ENCODE assay signal across 20 mouse cellular contexts in genomic region chr17:24857831-24858470, GRCm38 (mm10). TPM values are rescaled to one million over a fixed set of nuclear protein-coding genes. Genes with fewer than 3 reads are reported as not detected.
DNase-seq lines count a peak whose midpoint lies in the region; ATAC-seq and TF ChIP-seq lines count a peak whose summit lies in the region.
"Had no signal": no experiment of that assay in that cellular context is flagged by ENCODE, and none has a peak within 500 bp of the region (broad histone marks: within the 10 kb centered on the region; RNA-seq: fewer than 3 reads in every experiment).

No protein-coding gene starts in this region.

- H3K27ac ChIP-seq in forebrain, embryonic 11.5 days (ENCODE audit: low read depth, low read length) = no peak overlapping the region
- H3K27ac ChIP-seq in forebrain, embryonic 13.5 days = no peak overlapping the region
- H3K27ac ChIP-seq in liver, embryonic 11.5 days (ENCODE audit: low read depth, low read length) = no peak overlapping the region
- no peak overlapping the region for H3K27ac ChIP-seq in stomach, postnatal 0 days (replicated peaks)
- no peak overlapping the region for H3K27ac ChIP-seq in limb, embryonic 10.5 days
- no peak overlapping the region for H3K27ac ChIP-seq in midbrain, embryonic 16.5 days (ENCODE audit: low read length)
- H3K27ac ChIP-seq: limb, embryonic 13.5 days; stomach, embryonic 15.5 days had no signal

- no peak overlapping the region for H3K9ac ChIP-seq in forebrain, embryonic 11.5 days (ENCODE audit: low read length)
- H3K9ac ChIP-seq in forebrain, embryonic 13.5 days = no peak overlapping the region
- peak overlapping the region; percentile 3; the same call in 1 of the 2 replicates for H3K9ac ChIP-seq in liver, embryonic 11.5 days (ENCODE audit: low read depth, low read length)
- no peak overlapping the region for H3K9ac ChIP-seq in stomach, postnatal 0 days (ENCODE audit: low read length)
- H3K9ac ChIP-seq in midbrain, embryonic 16.5 days (ENCODE audit: low read depth, low read length) = no peak overlapping the region
- H3K9ac ChIP-seq: forebrain, postnatal 0 days; limb, embryonic 13.5 days; stomach, embryonic 15.5 days had no signal

- TF ChIP-seq EP300 in stomach, postnatal 0 days (optimal IDR thresholded peaks at IDR 0.05) = no peak

- no peaks in the 10 kb centered on the region for H3K36me3 ChIP-seq in forebrain, embryonic 11.5 days (ENCODE audit: control insufficient read depth, insufficient read depth, low read length)
- peaks cover 78% of the 10 kb centered on the region for H3K36me3 ChIP-seq in forebrain, embryonic 13.5 days (ENCODE audit: poor library complexity, severe bottlenecking)
- peaks cover 12% of the 10 kb centered on the region; the same call in 1 of the 2 replicates for H3K36me3 ChIP-seq in liver, embryonic 11.5 days (ENCODE audit: control insufficient read depth, insufficient read depth, low read length)
- peaks cover 15% of the 10 kb centered on the region for H3K36me3 ChIP-seq in stomach, postnatal 0 days (ENCODE audit: control insufficient read depth, insufficient read depth, low read length)
- peaks cover 37% of the 10 kb centered on the region for H3K36me3 ChIP-seq in limb, embryonic 10.5 days
- peaks cover 23% of the 10 kb centered on the region for H3K36me3 ChIP-seq in midbrain, embryonic 16.5 days (ENCODE audit: control insufficient read depth, insufficient read depth, low read length)

- 89% methylated on average over 8 of the region's 8 CpGs for WGBS in forebrain, embryonic 11.5 days
- 88% methylated on average over 8 of the region's 8 CpGs for WGBS in forebrain, embryonic 13.5 days
- WGBS in liver, embryonic 11.5 days = 82% methylated on average over 8 of the region's 8 CpGs
- WGBS in stomach, postnatal 0 days = 85% methylated on average over 8 of the region's 8 CpGs
- 82% methylated on average over 8 of the region's 8 CpGs for WGBS in limb, embryonic 10.5 days
- 83% methylated on average over 8 of the region's 8 CpGs for WGBS in midbrain, embryonic 16.5 days

- no peaks in the 10 kb centered on the region for H3K27me3 ChIP-seq in forebrain, embryonic 11.5 days (ENCODE audit: control insufficient read depth, insufficient read depth, low read length)
- no peaks in the 10 kb centered on the region for H3K27me3 ChIP-seq in forebrain, embryonic 13.5 days
- H3K27me3 ChIP-seq in liver, embryonic 11.5 days (replicated peaks; ENCODE audit: control insufficient read depth, insufficient read depth, low read length) = no peaks in the 10 kb centered on the region
- no peaks in the 10 kb centered on the region for H3K27me3 ChIP-seq in stomach, postnatal 0 days (ENCODE audit: control insufficient read depth, insufficient read depth, low read length)
- no peaks in the 10 kb centered on the region for H3K27me3 ChIP-seq in limb, embryonic 10.5 days (ENCODE audit: low read depth, poor library complexity, severe bottlenecking)
- no peaks in the 10 kb centered on the region for H3K27me3 ChIP-seq in midbrain, embryonic 16.5 days (ENCODE audit: control insufficient read depth, insufficient read depth, low read depth, low read length)
- H3K27me3 ChIP-seq: limb, embryonic 13.5 days; stomach, embryonic 15.5 days had no signal

- peak; percentile 41 for DNase-seq in forebrain, embryonic 11.5 days (ENCODE audit: low spot score)
- DNase-seq in spleen, postnatal 4 days (ENCODE audit: low spot score in 2 of 2) = peak; percentile 62 to 73
- DNase-seq in spleen, adult 12 weeks (ENCODE audit: low spot score) = no peak
- DNase-seq in liver, embryonic 11.5 days (ENCODE audit: low spot score) = no peak
- no peak for DNase-seq in stomach, postnatal 0 days (ENCODE audit: low spot score)
- DNase-seq in limb, embryonic 10.5 days (ENCODE audit: low spot score) = no peak
- DNase-seq: adrenal gland, adult 2 months; cerebellum, adult 9-10 months; forebrain, postnatal 0 days; thymus, adult 2 months had no signal

- no peak for TF ChIP-seq CTCF in stomach, postnatal 0 days (IDR thresholded peaks at IDR 0.05; ENCODE audit: low read depth)

- no peak overlapping the region for H3K4me2 ChIP-seq in forebrain, embryonic 11.5 days (ENCODE audit: low read depth, low read length, severe bottlenecking)
- no peak overlapping the region for H3K4me2 ChIP-seq in forebrain, embryonic 13.5 days
- no peak overlapping the region for H3K4me2 ChIP-seq in liver, embryonic 11.5 days
- no peak overlapping the region for H3K4me2 ChIP-seq in stomach, postnatal 0 days (replicated peaks; ENCODE audit: low read depth)
- H3K4me2 ChIP-seq in midbrain, embryonic 16.5 days (ENCODE audit: low read length) = no peak overlapping the region
- H3K4me2 ChIP-seq: limb, embryonic 13.5 days; midbrain, embryonic 11.5 days; stomach, embryonic 15.5 days had no signal

- ATAC-seq in forebrain, embryonic 11.5 days (replicated peaks; ENCODE audit: low FRiP score) = no peak
- ATAC-seq in forebrain, embryonic 13.5 days = no peak
- ATAC-seq in liver, embryonic 11.5 days (replicated peaks; ENCODE audit: low FRiP score) = peak; percentile 33; the same call in 1 of the 2 replicates
- ATAC-seq in stomach, postnatal 0 days (ENCODE audit: low FRiP score, low TSS enrichment) = 0 out of 2 replicates have a peak, but pooled peaks have one; percentile 15
- ATAC-seq in midbrain, embryonic 16.5 days = no peak
- ATAC-seq: forebrain, postnatal 0 days; lung, postnatal 0 days had no signal

- H3K4me3 ChIP-seq in forebrain, embryonic 11.5 days (ENCODE audit: low read depth, low read length) = no peak overlapping the region
- H3K4me3 ChIP-seq in forebrain, embryonic 13.5 days = no peak overlapping the region
- H3K4me3 ChIP-seq in liver, embryonic 11.5 days (ENCODE audit: low read depth, low read length) = no peak overlapping the region
- H3K4me3 ChIP-seq in stomach, postnatal 0 days (ENCODE audit: low read depth, low read length) = no peak overlapping the region
- H3K4me3 ChIP-seq in limb, embryonic 10.5 days = no peak overlapping the region
- no peak overlapping the region for H3K4me3 ChIP-seq in midbrain, embryonic 16.5 days (ENCODE audit: low read depth, low read length)
- H3K4me3 ChIP-seq: limb, embryonic 13.5 days; myocyte; stomach, embryonic 15.5 days had no signal

- H3K4me1 ChIP-seq in forebrain, embryonic 11.5 days (replicated peaks; ENCODE audit: control insufficient read depth, insufficient read depth, low read length) = no peaks in the 10 kb centered on the region
- H3K4me1 ChIP-seq in forebrain, embryonic 13.5 days = no peaks in the 10 kb centered on the region
- peaks cover 12% of the 10 kb centered on the region for H3K4me1 ChIP-seq in liver, embryonic 11.5 days (replicated peaks; ENCODE audit: control insufficient read depth, insufficient read depth, low read length)
- H3K4me1 ChIP-seq in stomach, postnatal 0 days (replicated peaks; ENCODE audit: control insufficient read depth, insufficient read depth) = no peaks in the 10 kb centered on the region
- H3K4me1 ChIP-seq in limb, embryonic 10.5 days = no peaks in the 10 kb centered on the region
- no peaks in the 10 kb centered on the region for H3K4me1 ChIP-seq in midbrain, embryonic 16.5 days (ENCODE audit: control insufficient read depth, insufficient read depth, low read length)
- H3K4me1 ChIP-seq: limb, embryonic 13.5 days; stomach, embryonic 15.5 days had no signal

- no peaks in the 10 kb centered on the region for H3K9me3 ChIP-seq in forebrain, embryonic 11.5 days (ENCODE audit: control insufficient read depth, low read length)
- H3K9me3 ChIP-seq in forebrain, embryonic 13.5 days (replicated peaks) = no peaks in the 10 kb centered on the region
- H3K9me3 ChIP-seq in liver, embryonic 11.5 days (ENCODE audit: control insufficient read depth, low read length) = no peaks in the 10 kb centered on the region
- no peaks in the 10 kb centered on the region for H3K9me3 ChIP-seq in stomach, postnatal 0 days (ENCODE audit: control insufficient read depth, low read length)
- H3K9me3 ChIP-seq in limb, embryonic 10.5 days (replicated peaks) = no peaks in the 10 kb centered on the region
- no peaks in the 10 kb centered on the region for H3K9me3 ChIP-seq in midbrain, embryonic 16.5 days (replicated peaks; ENCODE audit: control insufficient read depth, low read length, poor library complexity, severe bottlenecking)
- H3K9me3 ChIP-seq: limb, embryonic 13.5 days; stomach, embryonic 15.5 days had no signal

RNA-seq across cellular contexts. Expression of gene Fahd1, which starts 7.8 kb away (rescaled TPM):
- polyA plus RNA-seq in forebrain, embryonic 11.5 days (2014; fragmentation: Nextera tagmentation; extraction: Ambion mirVana) = 18.2 and 19.3 TPM in 2 replicates
- 16.0 and 16.8 TPM in 2 replicates for polyA plus RNA-seq in forebrain, embryonic 13.5 days (2015; fragmentation: Nextera tagmentation; extraction: Ambion mirVana)
- polyA plus RNA-seq in liver, embryonic 11.5 days (2014; fragmentation: Nextera tagmentation; extraction: Ambion mirVana) = 38.3 and 38.6 TPM in 2 replicates
- 24.1 and 25.1 TPM in 2 replicates for polyA plus RNA-seq in stomach, postnatal 0 days (2015; fragmentation: Nextera tagmentation; extraction: Ambion mirVana)
- 14.5 and 17.6 TPM in 2 replicates for polyA plus RNA-seq in limb, embryonic 10.5 days (2016; fragmentation: Nextera tagmentation; extraction: Ambion mirVana)
- polyA plus RNA-seq in midbrain, embryonic 16.5 days (2015; fragmentation: Nextera tagmentation; extraction: Ambion mirVana) = 19.6 and 20.2 TPM in 2 replicates

RNA-seq across cellular contexts. Expression of gene Igfals, which starts 7.8 kb away (rescaled TPM):
- not detected in 2 replicates for polyA plus RNA-seq in forebrain, embryonic 11.5 days (2014; fragmentation: Nextera tagmentation; extraction: Ambion mirVana)
- 0.17 and 0.25 TPM in 2 replicates for polyA plus RNA-seq in forebrain, embryonic 13.5 days (2015; fragmentation: Nextera tagmentation; extraction: Ambion mirVana)
- polyA plus RNA-seq in liver, embryonic 11.5 days (2014; fragmentation: Nextera tagmentation; extraction: Ambion mirVana) = 4.3 and 4.9 TPM in 2 replicates
- 5.6 and 5.9 TPM in 2 replicates for polyA plus RNA-seq in stomach, postnatal 0 days (2015; fragmentation: Nextera tagmentation; extraction: Ambion mirVana)
- 0.55 and 0.84 TPM in 2 replicates for polyA plus RNA-seq in limb, embryonic 10.5 days (2016; fragmentation: Nextera tagmentation; extraction: Ambion mirVana)
- polyA plus RNA-seq in midbrain, embryonic 16.5 days (2015; fragmentation: Nextera tagmentation; extraction: Ambion mirVana) = not detected in 2 replicates
- polyA plus RNA-seq: cortical plate, adult 2 months; heart, embryonic 14.5 days; myocyte; neural tube, embryonic 14.5 days had no signal

RNA-seq across cellular contexts. Expression of gene Hagh, which starts 18.0 kb away (rescaled TPM):
- 25.4 and 26.7 TPM in 2 replicates for polyA plus RNA-seq in forebrain, embryonic 11.5 days (2014; fragmentation: Nextera tagmentation; extraction: Ambion mirVana)
- 36.7 and 37.1 TPM in 2 replicates for polyA plus RNA-seq in forebrain, embryonic 13.5 days (2015; fragmentation: Nextera tagmentation; extraction: Ambion mirVana)
- 53.8 and 56.3 TPM in 2 replicates for polyA plus RNA-seq in liver, embryonic 11.5 days (2014; fragmentation: Nextera tagmentation; extraction: Ambion mirVana)
- polyA plus RNA-seq in stomach, postnatal 0 days (2015; fragmentation: Nextera tagmentation; extraction: Ambion mirVana) = 51.3 and 52.7 TPM in 2 replicates
- 26.0 and 28.0 TPM in 2 replicates for polyA plus RNA-seq in limb, embryonic 10.5 days (2016; fragmentation: Nextera tagmentation; extraction: Ambion mirVana)
- 62.9 and 72.2 TPM in 2 replicates for polyA plus RNA-seq in midbrain, embryonic 16.5 days (2015; fragmentation: Nextera tagmentation; extraction: Ambion mirVana)

RNA-seq across cellular contexts. Expression of gene Nubp2, which starts 28.2 kb away (rescaled TPM):
- polyA plus RNA-seq in forebrain, embryonic 11.5 days (2014; fragmentation: Nextera tagmentation; extraction: Ambion mirVana) = 71.9 and 82.0 TPM in 2 replicates
- 68.5 and 76.9 TPM in 2 replicates for polyA plus RNA-seq in forebrain, embryonic 13.5 days (2015; fragmentation: Nextera tagmentation; extraction: Ambion mirVana)
- polyA plus RNA-seq in liver, embryonic 11.5 days (2014; fragmentation: Nextera tagmentation; extraction: Ambion mirVana) = 123 and 135 TPM in 2 replicates
- 39.4 and 40.5 TPM in 2 replicates for polyA plus RNA-seq in stomach, postnatal 0 days (2015; fragmentation: Nextera tagmentation; extraction: Ambion mirVana)
- polyA plus RNA-seq in limb, embryonic 10.5 days (2016; fragmentation: Nextera tagmentation; extraction: Ambion mirVana) = 72.7 and 79.7 TPM in 2 replicates
- 54.3 and 54.7 TPM in 2 replicates for polyA plus RNA-seq in midbrain, embryonic 16.5 days (2015; fragmentation: Nextera tagmentation; extraction: Ambion mirVana)

RNA-seq across cellular contexts. Expression of gene Spsb3, which starts 28.5 kb away (rescaled TPM):
- 44.7 and 47.3 TPM in 2 replicates for polyA plus RNA-seq in forebrain, embryonic 11.5 days (2014; fragmentation: Nextera tagmentation; extraction: Ambion mirVana)
- 64.3 and 67.4 TPM in 2 replicates for polyA plus RNA-seq in forebrain, embryonic 13.5 days (2015; fragmentation: Nextera tagmentation; extraction: Ambion mirVana)
- polyA plus RNA-seq in liver, embryonic 11.5 days (2014; fragmentation: Nextera tagmentation; extraction: Ambion mirVana) = 35.0 and 40.9 TPM in 2 replicates
- polyA plus RNA-seq in stomach, postnatal 0 days (2015; fragmentation: Nextera tagmentation; extraction: Ambion mirVana) = 45.5 and 47.8 TPM in 2 replicates
- polyA plus RNA-seq in limb, embryonic 10.5 days (2016; fragmentation: Nextera tagmentation; extraction: Ambion mirVana) = 48.0 and 50.8 TPM in 2 replicates
- 85.8 and 90.5 TPM in 2 replicates for polyA plus RNA-seq in midbrain, embryonic 16.5 days (2015; fragmentation: Nextera tagmentation; extraction: Ambion mirVana)

Comparison
In these comparisons a context has a peak if more than half of its experiments do, and no peak if none do; other contexts are left out.
1. DNase-seq: peak in forebrain, embryonic 11.5 days (single experiment) and spleen, postnatal 4 days (2 of 2); none in spleen, adult 12 weeks (single experiment), liver, embryonic 11.5 days (single experiment), stomach, postnatal 0 days (single experiment) and limb, embryonic 10.5 days (single experiment).
2. ATAC-seq: peak in liver, embryonic 11.5 days (single experiment) and stomach, postnatal 0 days (single experiment); none in forebrain, embryonic 11.5 days (single experiment), forebrain, embryonic 13.5 days (single experiment) and midbrain, embryonic 16.5 days (single experiment).